Mouse (Mus musculus): ENCODE data around the gene Hdac11. TPM values are rescaled to one million over a fixed set of nuclear protein-coding genes. Genes with fewer than 3 reads are reported as not detected.
"Not testable (repeated sequence)": the region's sequence is repeated elsewhere in the genome, so short reads cannot be mapped to it uniquely, and the experiment has no call there.

The Hdac11 gene
- total RNA-seq (2014; fragmentation: Nextera tagmentation) (2.1 and 8.1 TPM in 2 replicates), total RNA-seq (2017) (0.99 and 1.0 TPM in 2 replicates)

GRCm38 (mm10) chr6:91156554-91157236, at the start of gene Hdac11:
Gene Hdac11, plus strand, starts transcription at chr6:91156665.
- ATAC-seq (replicated peaks; ENCODE audit: low FRiP score, low TSS enrichment, poor library complexity, severe bottlenecking) = peak; percentile 95

DNA sequence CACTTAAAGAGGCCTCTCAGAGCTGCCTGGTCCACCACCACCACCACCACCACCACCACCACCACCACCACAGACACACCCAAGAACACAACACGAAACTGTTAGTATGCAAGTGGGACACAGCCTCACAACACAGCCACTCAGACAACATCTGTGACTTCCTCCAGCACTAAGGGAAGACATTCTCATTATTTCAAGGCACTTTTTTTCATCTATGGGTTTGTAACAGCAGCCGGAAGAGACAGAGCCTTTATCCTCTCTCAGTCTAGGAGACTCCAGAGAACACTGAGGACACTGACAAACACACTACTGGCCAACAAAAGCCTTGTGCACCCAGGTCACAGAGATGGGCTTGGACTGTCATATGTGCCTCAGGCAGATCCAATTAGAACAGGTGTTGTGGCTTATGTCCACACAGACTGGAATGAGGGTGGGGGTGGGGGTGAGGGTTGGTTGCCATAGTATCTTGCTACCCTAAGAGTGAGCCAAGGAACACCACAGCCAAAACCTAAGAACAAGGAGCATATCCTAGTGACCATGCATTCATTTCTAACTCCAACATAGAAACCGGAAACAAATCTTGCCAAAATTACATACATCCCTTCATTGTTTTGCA, 48.1 kb upstream of the Hdac11 start:
- no peak for ATAC-seq (replicated peaks; ENCODE audit: low FRiP score, low TSS enrichment, poor library complexity, severe bottlenecking)

- no peak for ATAC-seq (replicated peaks; ENCODE audit: low FRiP score, low TSS enrichment, poor library complexity, severe bottlenecking)
Measured at GRCm38 (mm10) chr6:91108917-91109450, 47.5 kb upstream of the Hdac11 start.

- no peak for ATAC-seq (replicated peaks; ENCODE audit: low FRiP score, low TSS enrichment, poor library complexity, severe bottlenecking)
Measured at GRCm38 (mm10) chr6:91109489-91109888, 47.0 kb upstream of the Hdac11 start.

DNA sequence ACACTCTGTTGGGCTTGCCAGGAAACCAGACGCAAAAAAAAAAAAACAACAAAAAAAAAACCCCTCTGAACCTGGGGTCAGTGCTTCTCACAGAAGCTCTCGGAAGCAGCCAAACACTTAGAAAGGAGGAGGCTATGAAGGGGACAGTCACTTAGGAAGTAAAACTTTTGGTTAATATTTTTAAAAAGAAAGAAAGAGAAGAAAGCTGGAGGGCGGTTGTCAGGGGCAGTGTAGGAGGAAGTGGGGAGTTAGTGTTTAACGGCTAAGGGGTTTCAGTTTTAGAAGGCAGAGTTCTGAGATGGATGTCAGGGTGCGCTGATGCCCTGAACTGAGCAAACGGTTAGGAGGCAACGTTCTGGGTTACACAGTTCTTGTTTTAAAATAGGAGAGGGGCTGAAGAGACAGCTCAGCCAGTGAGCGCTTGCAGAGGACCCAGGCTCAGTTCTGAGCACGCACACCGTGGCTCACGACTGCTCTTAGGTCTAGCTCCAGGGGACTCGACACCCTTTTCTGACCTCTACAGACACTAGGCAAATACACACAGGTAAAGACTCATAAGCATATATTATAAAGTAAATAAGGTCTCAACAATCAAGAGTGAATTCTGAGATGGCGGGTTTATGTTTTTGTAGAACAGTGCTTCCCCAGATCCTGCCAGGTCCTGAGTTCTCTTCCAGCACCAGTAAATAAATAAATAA, 46.0 kb upstream of the Hdac11 start:
- no peak for ATAC-seq (replicated peaks; ENCODE audit: low FRiP score, low TSS enrichment, poor library complexity, severe bottlenecking)

DNA sequence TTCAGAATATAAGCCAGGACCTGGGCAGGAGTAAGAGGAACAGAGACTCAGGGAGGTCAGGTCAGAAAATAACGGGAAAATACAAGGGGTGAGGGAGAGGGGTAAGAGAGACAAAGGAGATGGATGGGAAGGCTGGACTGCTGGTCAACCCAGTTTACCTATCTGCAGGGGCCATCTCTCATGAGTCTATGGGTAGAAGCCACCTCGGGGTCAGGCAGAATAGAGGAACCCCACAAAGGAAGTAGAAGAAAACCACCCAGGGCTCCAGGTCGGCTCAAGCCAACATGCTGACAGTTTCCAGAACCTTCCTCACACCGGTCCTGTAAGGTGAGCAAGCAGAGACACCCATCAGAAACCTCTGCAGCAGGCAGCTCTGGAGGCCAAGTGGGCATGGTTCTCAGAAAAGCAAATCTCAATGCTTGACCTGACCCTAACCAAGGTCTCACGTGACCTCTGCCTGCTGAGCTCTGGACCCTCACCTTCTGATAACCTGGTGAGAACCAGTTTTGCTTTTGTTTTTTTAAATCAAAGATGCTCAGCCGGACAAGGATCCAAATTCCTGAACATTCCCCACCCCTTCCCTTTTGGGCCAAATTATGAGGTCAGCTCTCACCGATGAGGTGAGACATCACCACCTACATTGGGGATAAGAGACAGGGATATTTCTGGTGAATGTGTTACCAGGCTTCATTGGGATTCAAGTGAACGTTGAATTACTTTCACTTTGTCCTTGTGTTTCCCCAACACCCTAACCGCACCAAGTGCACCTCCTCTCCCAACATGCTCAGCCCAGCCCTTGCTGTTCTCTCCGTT, 45.1 kb upstream of the Hdac11 start:
- ATAC-seq (replicated peaks; ENCODE audit: low FRiP score, low TSS enrichment, poor library complexity, severe bottlenecking) = no peak

DNA sequence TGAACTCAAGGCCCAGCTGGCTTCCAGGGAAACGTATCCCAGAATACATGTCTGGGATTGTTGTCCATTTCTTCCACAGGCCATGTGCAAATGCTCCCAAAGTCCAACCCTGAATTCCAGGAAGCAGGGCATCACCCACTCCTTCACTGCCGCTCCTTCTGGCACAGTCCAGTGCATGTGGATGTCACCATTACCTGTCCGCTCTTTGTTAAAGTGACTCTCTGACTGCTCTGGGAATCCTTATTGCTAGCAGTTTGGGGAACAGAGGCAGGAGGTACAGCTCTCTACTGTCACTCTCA, 44.6 kb upstream of the Hdac11 start:
- ATAC-seq (replicated peaks; ENCODE audit: low FRiP score, low TSS enrichment, poor library complexity, severe bottlenecking) = no peak

- no peak for ATAC-seq (replicated peaks; ENCODE audit: low FRiP score, low TSS enrichment, poor library complexity, severe bottlenecking)
Measured at GRCm38 (mm10) chr6:91114716-91115115, 41.7 kb upstream of the Hdac11 start.

DNA sequence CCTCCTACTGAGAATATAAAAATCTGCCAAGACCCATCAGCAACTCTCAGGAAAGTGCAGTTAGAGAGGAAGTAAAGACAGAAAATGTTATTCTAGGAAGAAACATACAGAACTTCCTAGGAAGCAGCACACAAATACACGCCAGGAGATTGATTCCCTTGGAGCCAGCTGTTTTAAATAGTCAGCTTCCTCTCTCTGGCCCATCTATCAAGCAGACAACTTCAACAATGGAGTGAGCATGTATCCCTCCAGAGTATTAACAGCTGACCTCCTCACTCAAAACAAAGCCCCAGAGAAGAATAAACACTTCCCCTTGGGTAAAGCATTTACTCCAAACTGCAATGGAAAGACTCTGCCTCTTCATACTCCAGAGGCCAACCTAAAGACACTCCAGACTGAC, 41.3 kb upstream of the Hdac11 start:
- no peak for ATAC-seq (replicated peaks; ENCODE audit: low FRiP score, low TSS enrichment, poor library complexity, severe bottlenecking)

DNA sequence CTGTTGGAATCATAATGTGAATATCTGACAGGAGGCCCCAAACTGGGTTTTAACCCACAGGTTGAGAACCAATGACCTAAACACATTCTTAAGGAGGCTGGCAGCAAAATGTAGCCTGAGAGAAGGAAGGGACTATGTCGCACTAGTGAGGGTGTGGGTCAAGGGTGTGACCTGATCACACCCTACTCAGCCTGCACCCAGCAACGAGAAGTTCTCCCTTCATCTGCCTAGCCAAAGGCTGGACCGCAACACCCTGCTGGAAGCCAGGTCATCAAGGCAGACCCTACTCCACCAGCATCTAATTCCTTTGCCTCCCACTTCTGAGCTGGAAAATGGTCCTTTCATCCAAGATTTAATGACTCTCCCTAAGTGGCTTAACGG, 40.6 kb upstream of the Hdac11 start:
- peak; percentile 36 for ATAC-seq (replicated peaks; ENCODE audit: low FRiP score, low TSS enrichment, poor library complexity, severe bottlenecking)

GRCm38 (mm10) chr6:91116244-91117145, 40.0 kb upstream of the Hdac11 start, which contains the start of gene Nup210:
Gene Nup210, minus strand, starts transcription at chr6:91116829.
- peak; percentile 90 for ATAC-seq (replicated peaks; ENCODE audit: low FRiP score, low TSS enrichment, poor library complexity, severe bottlenecking)

GRCm38 (mm10) chr6:91117149-91117548, 39.3 kb upstream of the Hdac11 start:
- ATAC-seq (replicated peaks; ENCODE audit: low FRiP score, low TSS enrichment, poor library complexity, severe bottlenecking) = no peak

GRCm38 (mm10) chr6:91118526-91118925, 37.9 kb upstream of the Hdac11 start:
- ATAC-seq (replicated peaks; ENCODE audit: low FRiP score, low TSS enrichment, poor library complexity, severe bottlenecking) = no peak

- ATAC-seq (replicated peaks; ENCODE audit: low FRiP score, low TSS enrichment, poor library complexity, severe bottlenecking) = no peak
Measured at GRCm38 (mm10) chr6:91120206-91120605, 36.3 kb upstream of the Hdac11 start.

- ATAC-seq (replicated peaks; ENCODE audit: low FRiP score, low TSS enrichment, poor library complexity, severe bottlenecking) = not testable (repeated sequence)
Measured at GRCm38 (mm10) chr6:91121089-91121488, 35.4 kb upstream of the Hdac11 start.

DNA sequence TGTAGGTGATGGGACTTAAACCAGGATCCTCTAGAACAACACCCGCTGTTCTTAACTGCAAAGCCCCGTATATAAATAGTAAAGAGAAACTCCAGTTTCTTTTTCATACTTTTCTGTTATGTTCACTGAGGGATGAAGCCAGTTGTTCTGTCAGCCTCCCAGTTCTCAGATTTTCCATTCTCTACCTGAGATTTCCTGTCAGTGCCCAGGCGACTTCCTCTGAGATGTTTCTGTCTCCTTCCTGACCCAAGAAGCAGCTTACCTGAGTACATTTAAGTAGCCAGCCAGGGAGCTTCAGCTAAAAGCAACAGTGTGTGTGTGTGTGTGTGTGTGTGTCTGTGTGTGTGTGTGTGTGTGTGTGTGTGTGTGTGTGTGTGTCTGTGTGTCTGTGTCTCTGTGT, 33.0 kb upstream of the Hdac11 start:
- no peak for ATAC-seq (replicated peaks; ENCODE audit: low FRiP score, low TSS enrichment, poor library complexity, severe bottlenecking)

GRCm38 (mm10) chr6:91124286-91125227, 31.9 kb upstream of the Hdac11 start:
- peak; percentile 23; the same call in 1 of the 2 replicates for ATAC-seq (replicated peaks; ENCODE audit: low FRiP score, low TSS enrichment, poor library complexity, severe bottlenecking)

- ATAC-seq (replicated peaks; ENCODE audit: low FRiP score, low TSS enrichment, poor library complexity, severe bottlenecking) = no peak
Measured at GRCm38 (mm10) chr6:91125228-91125585, 31.3 kb upstream of the Hdac11 start.
